Mouse (Mus musculus) limb, embryonic 15.5 days (tissue): ENCODE measurements at regions not wholly inside any gene's neighbourhood (a gene's known extent, or its start where the extent isn't known, plus 50 kb on each side); places are given as distances from the start of the nearest gene placed in this dataset.
A peak's percentile ranks its signal among the peaks of the same experiment; 100 is the strongest.

ENCODE experiments used
- ATAC-seq: fragments of 200-750 bp; cut with Nextera tagmentation; 2 replicates; pipeline ENCODE4 v1.8.0; 2017; ENCODE audit warnings: low read depth, moderate TSS enrichment; ENCODE audit not compliant: insufficient number of reproducible peaks, low FRiP score, low TSS enrichment
- H3K27ac ChIP-seq: fragments of 300-500 bp; sonication (generic); 2 replicates; pipeline ENCODE4 v1.5.1; 2015; ENCODE audit warnings: moderate library complexity, mild to moderate bottlenecking, inconsistent platforms
- H3K27me3 ChIP-seq: fragments of 300-500 bp; sonication (generic); 2 replicates; pipeline ENCODE4 v1.6.1; 2015; ENCODE audit warnings: inconsistent platforms
- H3K36me3 ChIP-seq: fragments of 300-500 bp; sonication (generic); 2 replicates; pipeline ENCODE4 v1.6.1; 2015; ENCODE audit warnings: inconsistent platforms
- H3K4me1 ChIP-seq: fragments of 300-500 bp; sonication (generic); 2 replicates; pipeline ENCODE4 v1.6.1; 2015; ENCODE audit warnings: inconsistent platforms
- H3K4me2 ChIP-seq: fragments of 300-500 bp; sonication (generic); 2 replicates; pipeline ENCODE4 v1.6.1; 2015; ENCODE audit warnings: mild to moderate bottlenecking, inconsistent platforms
- H3K4me3 ChIP-seq: fragments of 300-500 bp; sonication (generic); 2 replicates; pipeline ENCODE4 v1.5.1; 2015; ENCODE audit warnings: mild to moderate bottlenecking, inconsistent platforms
- H3K9ac ChIP-seq: fragments of 300-500 bp; sonication (generic); 2 replicates; pipeline ENCODE4 v1.6.1; 2015; ENCODE audit warnings: inconsistent platforms
- H3K9me3 ChIP-seq: fragments of 300-500 bp; sonication (generic); 2 replicates; pipeline ENCODE4 v1.6.1; 2016; ENCODE audit warnings: inconsistent platforms
- WGBS: fragments of 180-500 bp; shearing (Covaris S2); methylation state at CpG from one replicate; pipeline ENCODE4 v1.1.7; 2015; 5-methylcytosine and 5-hydroxymethylcytosine counted together

DNA sequence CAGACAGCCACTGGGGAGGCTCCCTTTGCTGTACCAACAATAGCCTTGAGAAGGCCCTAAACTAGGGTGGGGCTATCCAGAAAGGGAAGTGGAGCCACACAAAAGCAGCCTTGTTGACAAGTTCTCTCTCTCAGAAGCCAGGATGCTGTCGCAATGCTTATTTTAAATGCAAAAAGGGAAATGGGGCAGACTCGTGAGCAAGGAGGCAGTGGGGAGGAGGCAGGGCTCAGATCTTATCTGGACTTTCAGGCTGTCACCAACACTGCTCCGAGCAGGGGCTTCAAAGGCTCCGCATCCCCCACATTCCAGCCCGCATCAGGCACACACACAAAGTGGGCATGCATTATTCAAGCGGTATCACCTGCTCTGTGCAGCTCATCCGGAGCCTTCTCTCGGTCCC is 648.3 kb downstream of the Vrk1 start:
- Histone ChIP-seq H3K27ac (no peak overlapping the region), H3K9me3 (no peaks in the 10 kb centered on the region), H3K4me1 (no peaks in the 10 kb centered on the region), H3K4me3 (no peak overlapping the region), H3K36me3 (no peaks in the 10 kb centered on the region), H3K27me3 (no peaks in the 10 kb centered on the region; the same call in 1 of the 2 replicates), H3K4me2 (no peak overlapping the region), H3K9ac (no peak overlapping the region)
- ATAC-seq: no peak
- WGBS: 33% methylated on average over 8 of the region's 8 CpGs

DNA sequence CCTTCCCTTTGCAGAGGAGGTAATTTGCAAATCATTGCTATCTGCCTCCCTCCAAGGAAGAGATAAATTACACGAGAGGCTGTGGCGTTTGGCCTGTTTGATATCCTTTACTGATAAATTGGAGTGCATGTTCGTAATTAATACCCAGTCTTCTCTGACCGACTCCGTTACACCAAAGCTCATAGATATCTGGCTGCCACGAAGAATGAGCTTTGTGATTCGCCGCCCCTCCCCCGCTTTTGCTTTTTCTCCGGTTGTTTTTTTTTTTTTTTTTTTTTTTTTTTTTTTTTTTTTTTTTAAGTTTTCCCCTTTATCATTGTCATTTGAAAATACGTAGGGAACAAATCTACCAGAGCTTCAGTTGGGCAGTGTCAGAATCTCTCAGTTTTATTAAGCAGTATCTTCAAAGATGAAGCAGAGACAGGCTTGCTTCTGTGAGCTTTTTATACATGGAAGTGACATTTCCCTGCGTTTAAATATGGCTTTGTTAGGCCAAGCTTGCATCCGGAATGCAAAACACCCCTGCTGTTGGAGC is 663.3 kb downstream of the Vrk1 start:
- Histone ChIP-seq H3K9me3 (no peaks in the 10 kb centered on the region), H3K27me3 (peaks cover 7% of the 10 kb centered on the region; the same call in 1 of the 2 replicates), H3K4me3 (no peak overlapping the region), H3K36me3 (no peaks in the 10 kb centered on the region), H3K4me2 (no peak overlapping the region), H3K27ac (no peak overlapping the region), H3K4me1 (peaks cover 13% of the 10 kb centered on the region; the same call in 1 of the 2 replicates), H3K9ac (no peak overlapping the region)
- ATAC-seq: no peak
- WGBS: 32% methylated on average over 13 of the region's 13 CpGs

DNA sequence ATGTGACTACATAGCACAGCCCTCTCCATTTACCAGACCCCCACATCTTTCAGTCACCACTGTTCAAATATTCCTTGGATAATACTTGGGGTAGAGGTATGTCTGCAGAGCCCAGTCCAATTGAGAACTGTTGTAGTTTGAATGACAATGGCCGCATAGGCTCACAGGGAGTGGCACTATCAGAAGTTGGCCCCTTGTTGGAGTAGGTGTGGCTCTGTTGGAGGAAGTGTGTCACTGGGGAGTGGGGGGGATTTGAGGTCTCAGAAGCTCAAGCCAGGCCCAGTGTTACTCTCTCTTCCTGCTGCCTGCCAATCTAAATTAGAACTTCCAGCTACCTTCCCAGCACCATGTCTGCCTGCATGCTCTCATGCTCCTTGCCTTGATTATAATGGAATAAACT is 664.7 kb downstream of the Vrk1 start:
- H3K4me2 ChIP-seq: no peak overlapping the region
- no peak overlapping the region for H3K9ac ChIP-seq
- no peak overlapping the region for H3K4me3 ChIP-seq
- ATAC-seq: no peak
- no peaks in the 10 kb centered on the region for H3K36me3 ChIP-seq
- H3K27me3 ChIP-seq: peaks cover 7% of the 10 kb centered on the region; the same call in 1 of the 2 replicates
- H3K27ac ChIP-seq: no peak overlapping the region
- peaks cover 14% of the 10 kb centered on the region; the same call in 1 of the 2 replicates for H3K4me1 ChIP-seq
- WGBS: 91% methylated on average over 1 of the region's 1 CpGs
- H3K9me3 ChIP-seq: no peaks in the 10 kb centered on the region

DNA sequence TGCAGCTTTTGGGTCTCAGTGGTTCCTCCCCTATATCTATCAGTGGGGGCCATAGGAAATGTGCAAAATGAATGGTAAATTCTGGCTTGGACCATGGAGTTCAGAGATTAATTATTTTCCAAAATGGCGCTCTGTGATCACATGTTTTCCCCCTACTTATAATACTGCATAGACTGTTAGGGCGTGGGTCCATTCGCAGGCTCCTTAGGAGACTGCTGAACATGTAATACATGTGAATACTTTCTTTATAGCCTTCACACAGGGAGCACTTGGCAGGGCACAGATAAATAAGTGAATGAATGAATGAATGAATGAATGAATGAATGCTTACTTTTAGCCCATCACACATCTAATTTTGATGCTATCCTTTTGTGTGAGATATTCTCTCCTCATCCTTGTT is 666.1 kb downstream of the Vrk1 start:
- no peak overlapping the region for H3K9ac ChIP-seq
- H3K36me3 ChIP-seq: no peaks in the 10 kb centered on the region
- H3K4me1 ChIP-seq: peaks cover 14% of the 10 kb centered on the region; the same call in 1 of the 2 replicates
- 59% methylated on average over 3 of the region's 3 CpGs for WGBS
- H3K27me3 ChIP-seq: peaks cover 7% of the 10 kb centered on the region; the same call in 1 of the 2 replicates
- H3K4me3 ChIP-seq: no peak overlapping the region
- H3K27ac ChIP-seq: no peak overlapping the region
- no peak for ATAC-seq
- no peak overlapping the region for H3K4me2 ChIP-seq
- H3K9me3 ChIP-seq: no peaks in the 10 kb centered on the region

DNA sequence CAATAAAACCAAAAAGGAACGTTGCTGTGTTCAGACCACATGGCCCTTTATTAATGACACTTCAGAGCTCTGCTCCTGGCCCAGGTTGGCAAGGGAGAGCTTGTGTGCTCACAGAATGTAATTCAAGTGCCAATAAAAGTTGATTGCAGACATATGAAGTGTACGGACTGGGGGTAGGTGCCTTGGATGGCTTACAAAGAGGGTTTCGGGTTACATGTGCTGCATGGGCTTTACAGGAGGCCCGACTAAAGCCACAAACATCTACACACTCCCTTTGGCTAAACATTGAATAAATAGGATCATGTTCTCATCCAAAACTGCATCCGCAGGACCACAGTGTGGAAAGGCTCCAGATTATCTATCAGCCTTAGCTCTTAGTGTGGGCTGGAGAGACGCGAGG is 666.5 kb downstream of the Vrk1 start:
- no peaks in the 10 kb centered on the region for H3K9me3 ChIP-seq
- 0 out of 2 replicates have a peak, but pooled peaks have one; percentile 48 for ATAC-seq
- peaks cover 14% of the 10 kb centered on the region; the same call in 1 of the 2 replicates for H3K4me1 ChIP-seq
- 19% methylated on average over 7 of the region's 7 CpGs for WGBS
- H3K27me3 ChIP-seq: peaks cover 7% of the 10 kb centered on the region; the same call in 1 of the 2 replicates
- H3K4me3 ChIP-seq: no peak overlapping the region
- no peak overlapping the region for H3K9ac ChIP-seq
- H3K36me3 ChIP-seq: no peaks in the 10 kb centered on the region
- no peak overlapping the region for H3K27ac ChIP-seq
- H3K4me2 ChIP-seq: no peak overlapping the region

DNA sequence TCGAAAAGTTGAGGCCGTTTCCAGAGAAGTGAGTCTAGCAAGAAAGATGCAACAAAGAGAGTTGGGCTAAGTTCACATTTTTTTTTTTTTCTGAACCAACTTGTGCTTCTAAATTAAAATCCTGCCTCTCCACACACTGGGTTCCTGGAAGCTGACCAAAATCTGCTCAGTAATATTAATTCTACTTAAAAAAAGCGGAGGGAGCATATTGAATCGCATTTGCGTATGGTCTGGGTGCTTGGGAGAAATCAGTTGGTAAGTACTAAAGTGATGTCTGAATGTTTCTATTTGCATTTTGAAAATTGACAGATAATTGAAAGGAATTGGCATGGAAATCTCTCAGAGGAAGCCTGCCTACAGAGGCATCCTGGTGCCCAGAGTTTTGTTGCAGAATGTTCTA is 676.0 kb downstream of the Vrk1 start:
- Histone ChIP-seq H3K4me2 (no peak overlapping the region), H3K9me3 (no peaks in the 10 kb centered on the region), H3K9ac (no peak overlapping the region), H3K27me3 (no peaks in the 10 kb centered on the region), H3K27ac (no peak overlapping the region), H3K4me1 (peaks cover 7% of the 10 kb centered on the region), H3K36me3 (no peaks in the 10 kb centered on the region), H3K4me3 (no peak overlapping the region)
- 60% methylated on average over 5 of the region's 5 CpGs for WGBS
- no peak for ATAC-seq

DNA sequence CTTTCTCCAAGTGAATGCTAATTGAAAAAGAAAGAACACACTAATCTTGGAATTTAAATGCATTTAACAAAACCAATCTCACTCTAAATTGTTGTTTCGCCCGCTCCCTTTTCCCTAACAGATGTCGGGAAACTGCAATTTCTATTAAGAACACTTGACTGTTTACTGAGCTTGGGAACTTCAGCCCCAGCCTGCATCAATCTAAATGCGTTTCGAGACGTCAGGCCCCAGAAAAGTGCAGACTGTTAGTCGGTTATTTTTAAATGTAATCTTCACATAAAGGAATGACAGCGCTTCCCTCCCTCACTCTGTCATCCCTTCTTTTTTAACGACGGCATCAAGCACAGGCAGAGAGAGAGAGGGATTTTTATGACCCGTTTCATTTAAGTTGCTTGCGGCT is 677.7 kb downstream of the Vrk1 start:
- H3K4me1 ChIP-seq: peaks cover 7% of the 10 kb centered on the region
- no peak for ATAC-seq
- no peaks in the 10 kb centered on the region for H3K27me3 ChIP-seq
- H3K4me3 ChIP-seq: no peak overlapping the region
- WGBS: 12% methylated on average over 12 of the region's 12 CpGs
- H3K27ac ChIP-seq: no peak overlapping the region
- no peaks in the 10 kb centered on the region for H3K36me3 ChIP-seq
- no peaks in the 10 kb centered on the region for H3K9me3 ChIP-seq
- no peak overlapping the region for H3K9ac ChIP-seq
- peak overlapping the region; percentile 1; the same call in 1 of the 2 replicates for H3K4me2 ChIP-seq

DNA sequence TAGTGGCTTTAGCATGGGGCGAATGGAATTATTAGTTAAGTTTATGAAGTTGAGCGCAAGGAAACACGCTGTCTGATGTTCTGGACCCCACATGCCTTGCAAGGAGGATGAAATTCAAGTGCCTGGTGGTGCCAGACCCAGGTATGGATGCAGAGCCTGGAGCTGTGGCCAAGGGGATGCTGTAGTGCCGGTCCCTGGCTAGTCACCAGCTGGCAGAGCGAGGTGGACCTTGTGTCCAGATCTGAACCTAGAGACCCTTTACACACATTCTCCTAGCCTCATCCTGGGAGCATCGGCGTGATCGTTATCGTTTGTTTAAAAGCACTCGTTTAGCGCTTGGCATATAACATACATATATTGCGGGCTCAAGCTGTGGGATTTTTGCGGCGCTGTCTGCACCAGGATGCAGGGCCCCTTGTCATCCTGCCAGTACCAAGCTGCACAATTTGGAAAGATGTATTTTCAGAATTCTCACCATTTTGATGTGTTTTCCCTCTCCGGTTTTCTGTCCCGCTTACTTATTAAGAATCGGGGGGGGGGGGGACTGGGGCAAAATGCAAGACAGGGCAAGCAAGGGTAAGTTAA is 678.2 kb downstream of the Vrk1 start:
- Histone ChIP-seq H3K27ac (no peak overlapping the region), H3K9ac (no peak overlapping the region), H3K4me1 (peaks cover 7% of the 10 kb centered on the region), H3K27me3 (no peaks in the 10 kb centered on the region), H3K4me2 (peak overlapping the region; percentile 1; the same call in 1 of the 2 replicates), H3K4me3 (no peak overlapping the region), H3K36me3 (no peaks in the 10 kb centered on the region), H3K9me3 (no peaks in the 10 kb centered on the region)
- WGBS: 43% methylated on average over 17 of the region's 17 CpGs
- ATAC-seq: no peak

DNA sequence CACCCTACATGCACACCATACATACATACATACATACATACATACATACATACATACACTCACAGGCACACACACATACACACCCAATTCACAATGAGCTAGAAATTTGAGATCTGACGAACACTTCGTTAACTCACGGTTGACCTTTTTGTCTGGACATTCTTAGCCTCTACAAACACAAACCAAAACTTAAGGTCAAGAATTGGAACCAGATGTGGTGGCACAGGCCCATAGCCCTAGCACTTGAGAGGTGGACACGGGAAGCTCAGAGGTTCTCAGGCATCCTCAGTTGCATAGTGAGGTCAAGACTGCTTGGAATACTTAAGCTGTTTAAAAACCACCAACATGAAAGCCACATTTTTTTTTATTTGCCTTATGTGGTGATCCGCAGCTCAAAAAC is 692.9 kb downstream of the Vrk1 start:
- Histone ChIP-seq H3K9ac (no peak overlapping the region), H3K36me3 (no peaks in the 10 kb centered on the region), H3K27ac (no peak overlapping the region), H3K27me3 (no peaks in the 10 kb centered on the region), H3K4me1 (no peaks in the 10 kb centered on the region), H3K4me2 (no peak overlapping the region), H3K4me3 (no peak overlapping the region), H3K9me3 (no peaks in the 10 kb centered on the region)
- 49% methylated on average over 5 of the region's 5 CpGs for WGBS
- no peak for ATAC-seq

DNA sequence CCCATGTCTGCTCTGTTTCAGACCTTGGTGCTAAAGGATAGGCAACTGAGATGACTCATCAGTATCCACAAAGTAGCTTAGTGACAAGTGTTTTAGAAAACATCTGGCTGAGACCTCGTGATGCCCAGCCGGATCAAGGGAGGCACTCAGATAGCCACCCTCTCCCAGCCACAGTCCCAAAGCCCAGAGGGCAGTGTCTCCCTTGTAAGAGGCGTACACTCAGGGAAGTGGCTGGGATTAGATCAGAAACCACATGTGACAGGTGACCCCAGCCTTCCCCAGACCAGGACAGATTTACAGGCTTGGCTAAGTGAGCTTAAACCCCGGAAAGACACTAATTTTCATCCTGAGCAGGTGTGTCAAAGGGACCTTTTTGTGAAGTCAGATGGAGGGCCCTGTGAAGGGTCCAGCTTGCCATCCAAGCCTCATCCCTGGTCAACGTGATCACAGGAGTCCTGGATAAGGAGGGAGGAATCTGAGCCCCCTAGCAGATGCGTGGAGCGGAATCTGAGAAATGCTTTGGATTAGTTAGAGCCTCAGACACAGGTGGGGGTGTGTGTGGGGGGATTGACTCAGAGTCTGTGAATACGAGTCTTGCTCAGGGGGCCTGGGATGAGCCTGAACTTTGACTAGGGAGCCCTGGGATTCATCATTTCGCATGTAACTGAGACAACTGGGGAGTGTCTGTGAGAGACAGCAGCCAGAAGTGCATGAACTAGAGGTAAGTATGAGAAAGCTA is 711.4 kb downstream of the Vrk1 start:
- Histone ChIP-seq H3K27ac (no peak overlapping the region), H3K9me3 (no peaks in the 10 kb centered on the region), H3K36me3 (no peaks in the 10 kb centered on the region), H3K4me1 (no peaks in the 10 kb centered on the region), H3K9ac (no peak overlapping the region), H3K27me3 (no peaks in the 10 kb centered on the region), H3K4me3 (no peak overlapping the region), H3K4me2 (no peak overlapping the region)
- ATAC-seq: no peak; the same call in 1 of the 2 replicates
- WGBS: 52% methylated on average over 9 of the region's 9 CpGs

DNA sequence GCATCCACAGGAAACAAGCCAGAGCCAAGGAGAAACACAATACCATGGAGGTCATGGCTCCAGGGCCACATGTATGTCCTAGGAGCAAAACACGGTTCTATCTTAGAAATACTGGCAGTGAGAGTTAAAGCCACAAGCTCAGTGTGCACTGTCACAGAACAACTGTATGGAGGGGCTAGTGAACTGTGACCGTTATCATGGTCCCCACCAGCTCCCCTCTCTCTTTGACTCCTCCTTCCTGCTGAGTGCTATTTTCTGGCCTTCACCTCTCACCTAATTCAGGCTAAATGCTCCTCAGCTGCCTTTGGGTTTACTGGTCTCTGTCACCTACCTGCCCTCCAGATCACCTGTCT is 712.0 kb downstream of the Vrk1 start:
- Histone ChIP-seq H3K27me3 (no peaks in the 10 kb centered on the region), H3K36me3 (no peaks in the 10 kb centered on the region), H3K9me3 (no peaks in the 10 kb centered on the region), H3K4me1 (no peaks in the 10 kb centered on the region), H3K4me3 (no peak overlapping the region), H3K27ac (no peak overlapping the region), H3K9ac (no peak overlapping the region), H3K4me2 (no peak overlapping the region)
- ATAC-seq: no peak
- WGBS: 72% methylated on average over 2 of the region's 2 CpGs

DNA sequence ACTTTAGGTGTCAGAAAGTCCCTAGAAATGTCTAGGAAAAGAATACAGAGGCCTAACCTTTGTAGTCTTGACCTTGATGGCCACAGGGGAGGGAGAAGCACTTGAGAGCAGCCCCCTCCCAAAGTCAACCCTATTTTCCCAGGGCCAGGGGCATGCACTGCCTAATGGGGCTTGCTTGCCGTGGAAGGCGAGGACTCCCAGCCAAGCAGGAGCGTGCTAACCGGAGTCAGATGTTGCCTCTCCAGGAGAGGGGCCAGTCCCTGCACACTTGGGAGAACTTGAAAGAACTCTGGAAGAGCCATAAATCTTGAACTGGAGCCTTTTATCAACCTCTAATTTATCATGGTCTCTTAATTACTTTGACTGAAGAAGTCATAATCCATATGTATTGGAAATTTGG is 712.7 kb downstream of the Vrk1 start:
- no peak for ATAC-seq
- WGBS: 35% methylated on average over 4 of the region's 4 CpGs
- H3K27ac ChIP-seq: no peak overlapping the region

More for the DNA sequence above, 712.7 kb downstream of the Vrk1 start:
- H3K27me3 ChIP-seq: no peaks in the 10 kb centered on the region
- no peak overlapping the region for H3K4me2 ChIP-seq
- H3K9me3 ChIP-seq: no peaks in the 10 kb centered on the region
- H3K4me3 ChIP-seq: no peak overlapping the region
- H3K4me1 ChIP-seq: no peaks in the 10 kb centered on the region
- no peaks in the 10 kb centered on the region for H3K36me3 ChIP-seq
- no peak overlapping the region for H3K9ac ChIP-seq
